Mouse (Mus musculus): ENCODE measurements at regions not wholly inside any gene's neighbourhood (a gene's known extent, or its start where the extent isn't known, plus 50 kb on each side); places are given as distances from the start of the nearest gene placed in this dataset.

DNA sequence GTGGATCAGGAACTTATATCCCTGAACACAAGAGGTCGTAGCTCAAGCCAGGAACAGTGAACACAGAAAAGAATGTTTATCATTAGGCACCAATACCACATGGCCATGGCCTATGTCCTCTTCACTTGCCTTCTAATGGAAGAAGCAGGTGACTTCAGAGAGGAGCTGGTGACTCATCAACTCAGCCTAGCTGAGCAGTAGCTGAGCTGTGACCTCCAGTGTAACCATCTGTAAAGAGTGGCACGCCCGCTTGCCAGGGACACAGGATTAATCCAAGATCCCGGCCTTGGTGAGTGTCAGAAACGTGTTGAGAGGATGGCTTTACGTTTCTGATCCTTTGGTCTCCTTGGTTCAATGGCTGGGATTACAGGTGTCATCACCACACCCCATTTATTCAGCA lies 82.0 kb upstream of the Ppm1b start:
- H3K27ac ChIP-seq (ENCODE audit: control insufficient read depth, low read depth, low read length) = no peak overlapping the region
- no peak overlapping the region for H3K9ac ChIP-seq (ENCODE audit: control insufficient read depth, low read depth, low read length, poor library complexity, severe bottlenecking)
- H3K79me2 ChIP-seq (ENCODE audit: control insufficient read depth, insufficient read depth, low read length, poor library complexity) = no peaks in the 10 kb centered on the region
- DNase-seq (ENCODE audit: low read depth, low spot score) = no peak
- H3K4me1 ChIP-seq (ENCODE audit: control insufficient read depth in 1 of 2, insufficient read depth in 2 of 2, low read length in 2 of 2) = peaks cover 0 to 7% of the 10 kb centered on the region in 2 experiments; a peak in 2 of 4 replicates
- H3K9me3 ChIP-seq (replicated peaks; ENCODE audit: insufficient read depth, low read length) = no peaks in the 10 kb centered on the region
- no peak overlapping the region for H3K4me3 ChIP-seq (ENCODE audit: control insufficient read depth in 1 of 2, insufficient read depth in 1 of 2, low read depth in 2 of 2, low read length in 2 of 2)
- H3K27me3 ChIP-seq (ENCODE audit: control insufficient read depth in 1 of 2, insufficient read depth in 2 of 2, low read length in 2 of 2) = peaks cover 0 to 2% of the 10 kb centered on the region in 2 experiments; a peak in 1 of 4 replicates
- TF ChIP-seq CTCF (IDR thresholded peaks at IDR 0.05 in 2 of 3, conservative IDR thresholded peaks at IDR 0.05 in 1 of 3; ENCODE audit: control insufficient read depth in 1 of 3, insufficient read depth in 1 of 3, low read depth in 2 of 3, low read length in 3 of 3, poor library complexity in 1 of 3, severe bottlenecking in 1 of 3) = no peak
- TF ChIP-seq ZKSCAN1 (IDR thresholded peaks at IDR 0.05; ENCODE audit: low read depth, low read length) = no peak
- TF ChIP-seq SMC3 (IDR thresholded peaks at IDR 0.05; ENCODE audit: low read depth, low read length) = no peak
- no peak for TF ChIP-seq ZC3H11A (IDR thresholded peaks at IDR 0.05; ENCODE audit: low read depth, low read length)
- no peak for TF ChIP-seq USF1 (IDR thresholded peaks at IDR 0.05; ENCODE audit: low read depth, low read length)
- no peak for TF ChIP-seq MXI1 (IDR thresholded peaks at IDR 0.05; ENCODE audit: low read depth, low read length)
- TF ChIP-seq HCFC1 (IDR thresholded peaks at IDR 0.05; ENCODE audit: low read depth, low read length) = no peak
- no peak for TF ChIP-seq RCOR1 (IDR thresholded peaks at IDR 0.05; ENCODE audit: low read depth, low read length)
- no peak for TF ChIP-seq CHD1 (IDR thresholded peaks at IDR 0.05; ENCODE audit: low read depth, low read length)
- no peak for TF ChIP-seq EP300 (IDR thresholded peaks at IDR 0.05; ENCODE audit: low read depth in 1 of 2, low read length in 2 of 2)
- no peak for TF ChIP-seq NELFE (IDR thresholded peaks at IDR 0.05; ENCODE audit: low read depth, low read length)
- no peak for TF ChIP-seq ZNF384 (IDR thresholded peaks at IDR 0.05; ENCODE audit: low read depth, low read length)
- no peak for TF ChIP-seq POLR2AphosphoS5 (IDR thresholded peaks at IDR 0.05; ENCODE audit: borderline replicate concordance, low read depth, low read length)
- no peak for TF ChIP-seq E2F4 (IDR thresholded peaks at IDR 0.05; ENCODE audit: borderline replicate concordance, low read depth, low read length)
- TF ChIP-seq MAFK (IDR thresholded peaks at IDR 0.05; ENCODE audit: borderline replicate concordance, low read depth, low read length) = no peak
- no peak for TF ChIP-seq GABPA (IDR thresholded peaks at IDR 0.05; ENCODE audit: low read depth, low read length)
- TF ChIP-seq CHD2 (IDR thresholded peaks at IDR 0.05; ENCODE audit: low read length) = no peak
- no peaks in the 10 kb centered on the region; a peak in 1 of 4 replicates for H3K36me3 ChIP-seq (ENCODE audit: control insufficient read depth in 1 of 2, insufficient read depth in 2 of 2, low read length in 2 of 2)

DNA sequence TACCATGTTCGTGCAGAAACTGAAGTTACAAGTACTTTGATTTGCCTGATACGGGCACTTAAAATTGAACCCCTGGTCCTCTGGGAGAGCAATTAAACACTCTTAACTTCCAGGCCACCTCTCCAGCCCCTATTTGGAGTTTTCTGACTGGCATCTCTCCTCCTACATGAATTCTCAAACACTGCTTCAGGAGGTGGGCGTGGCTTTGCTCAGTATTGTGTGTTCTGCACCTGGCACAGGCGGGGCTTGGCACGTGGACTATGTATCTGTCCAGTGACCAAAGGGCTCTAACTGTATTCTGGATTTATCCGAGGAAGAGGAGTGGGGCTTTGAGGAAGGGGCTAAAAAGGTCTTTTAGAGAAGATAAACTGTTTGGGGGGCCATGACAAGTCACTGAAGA lies 81.5 kb upstream of the Ppm1b start:
- TF ChIP-seq POLR2A (IDR thresholded peaks at IDR 0.05; ENCODE audit: control insufficient read depth in 1 of 2, insufficient read depth in 1 of 2, low read depth in 1 of 2, low read length in 2 of 2, poor library complexity in 1 of 2) (no peak), RCOR1 (IDR thresholded peaks at IDR 0.05; ENCODE audit: low read depth, low read length) (no peak), BHLHE40 (IDR thresholded peaks at IDR 0.05; ENCODE audit: borderline replicate concordance, low read depth, low read length) (no peak), USF1 (IDR thresholded peaks at IDR 0.05; ENCODE audit: low read depth, low read length) (no peak), MAZ (IDR thresholded peaks at IDR 0.05; ENCODE audit: low read depth, low read length) (no peak), ZNF384 (IDR thresholded peaks at IDR 0.05; ENCODE audit: low read depth, low read length) (no peak), ZMIZ1 (IDR thresholded peaks at IDR 0.05; ENCODE audit: low read depth, low read length) (no peak), E2F4 (IDR thresholded peaks at IDR 0.05; ENCODE audit: borderline replicate concordance, low read depth, low read length) (no peak), NRF1 (IDR thresholded peaks at IDR 0.05; ENCODE audit: insufficient read depth, low read depth, low read length, poor library complexity, severe bottlenecking) (no peak), MAX (IDR thresholded peaks at IDR 0.05; ENCODE audit: low read length) (no peak), KAT2A (conservative IDR thresholded peaks at IDR 0.05; ENCODE audit: low read depth, low read length) (no peak)
- Histone ChIP-seq H3K9ac (ENCODE audit: control insufficient read depth, low read depth, low read length, poor library complexity, severe bottlenecking) (no peak overlapping the region), H3K9me3 (replicated peaks; ENCODE audit: insufficient read depth, low read length) (no peaks in the 10 kb centered on the region), H3K36me3 (ENCODE audit: control insufficient read depth in 1 of 2, insufficient read depth in 2 of 2, low read length in 2 of 2) (no peaks in the 10 kb centered on the region; a peak in 1 of 4 replicates), H3K4me1 (ENCODE audit: control insufficient read depth in 1 of 2, insufficient read depth in 2 of 2, low read length in 2 of 2) (peaks cover 0 to 7% of the 10 kb centered on the region in 2 experiments; a peak in 2 of 4 replicates), H3K27me3 (ENCODE audit: control insufficient read depth in 1 of 2, insufficient read depth in 2 of 2, low read length in 2 of 2) (peaks cover 0 to 2% of the 10 kb centered on the region in 2 experiments; a peak in 1 of 4 replicates), H3K4me3 (ENCODE audit: control insufficient read depth in 1 of 2, insufficient read depth in 1 of 2, low read depth in 2 of 2, low read length in 2 of 2) (no peak overlapping the region), H3K27ac (ENCODE audit: control insufficient read depth, low read depth, low read length) (no peak overlapping the region), H3K79me2 (ENCODE audit: control insufficient read depth, insufficient read depth, low read length, poor library complexity) (no peaks in the 10 kb centered on the region)
- DNase-seq (ENCODE audit: low read depth, low spot score) = no peak

All from MEL (cell line).